Mouse (Mus musculus): Measurements from ENCODE around the gene Nat14.
A peak's percentile ranks its signal among the peaks of the same experiment; 100 is the strongest.

The Nat14 gene

DNA sequence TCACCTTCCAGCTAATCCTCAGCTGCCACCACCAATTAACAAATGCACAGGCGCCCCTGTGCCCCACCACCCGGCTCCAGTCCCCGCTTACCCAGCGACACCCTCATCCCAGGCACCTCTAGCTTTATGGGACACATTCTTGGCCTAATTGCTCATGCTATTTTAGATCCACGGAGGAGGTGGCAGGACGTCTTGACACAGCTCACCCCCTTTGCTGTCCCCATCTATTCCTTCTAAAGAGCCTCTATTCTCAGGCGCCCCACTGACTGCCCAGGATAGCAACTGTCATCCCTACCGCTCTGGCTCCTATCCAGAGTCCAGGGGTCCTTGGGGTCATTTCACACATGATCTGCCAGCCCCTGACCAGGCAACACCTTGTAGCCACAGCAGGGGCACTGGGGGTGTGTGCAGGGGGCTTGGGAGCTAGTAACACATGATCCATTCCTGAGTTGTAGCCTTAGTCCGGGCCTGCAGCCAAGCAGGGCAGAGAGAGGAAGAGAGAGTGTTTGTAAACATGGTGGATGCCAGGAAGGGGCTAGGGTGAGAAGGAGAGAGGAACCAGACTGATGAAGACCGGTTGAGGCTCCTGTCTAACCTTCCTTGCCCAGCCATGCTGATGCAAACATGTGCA, 32.1 kb downstream of the Nat14 start:
- no peak for DNase-seq

DNA sequence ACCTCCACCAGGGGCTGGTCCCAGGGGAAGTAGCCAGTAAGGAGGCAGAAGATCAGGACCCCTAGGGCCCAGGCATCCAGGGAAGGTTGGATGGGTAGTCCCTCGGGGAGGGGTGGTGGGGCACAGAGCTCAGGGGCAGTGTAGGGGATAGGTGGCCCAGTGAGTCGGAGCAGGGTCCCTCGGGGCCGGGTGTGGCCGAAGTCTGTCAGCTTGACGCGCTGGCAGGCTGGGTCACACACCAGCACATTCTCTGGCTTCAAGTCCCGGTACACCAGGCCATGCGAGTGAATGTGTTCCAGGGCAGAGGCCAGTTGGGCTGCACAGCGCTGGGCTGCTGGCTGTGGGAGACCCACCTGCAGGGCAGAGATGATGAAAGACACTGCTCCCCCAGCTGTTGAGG, 35.5 kb downstream of the Nat14 start:
- no peak for DNase-seq

DNA sequence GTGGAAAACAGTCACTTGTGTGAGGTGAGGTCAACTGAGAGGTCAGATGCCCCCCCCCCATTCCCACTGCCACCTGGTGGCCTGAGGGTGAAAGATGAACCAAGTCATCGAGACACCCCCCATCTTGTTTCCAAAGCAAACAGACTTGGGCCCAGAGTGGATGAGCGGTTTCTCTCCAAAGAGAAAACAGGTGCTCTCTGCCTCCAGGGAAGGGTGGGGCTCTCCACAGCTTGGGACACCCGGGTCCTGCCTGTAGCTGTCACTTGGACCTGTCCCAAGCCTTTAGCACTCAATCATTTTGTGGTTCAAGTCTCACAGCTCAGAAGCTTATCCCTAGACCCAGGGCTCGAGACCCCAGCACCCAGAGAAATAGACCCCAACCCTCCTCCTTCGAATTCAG, 41.7 kb downstream of the Nat14 start:
- no peak for DNase-seq

DNA sequence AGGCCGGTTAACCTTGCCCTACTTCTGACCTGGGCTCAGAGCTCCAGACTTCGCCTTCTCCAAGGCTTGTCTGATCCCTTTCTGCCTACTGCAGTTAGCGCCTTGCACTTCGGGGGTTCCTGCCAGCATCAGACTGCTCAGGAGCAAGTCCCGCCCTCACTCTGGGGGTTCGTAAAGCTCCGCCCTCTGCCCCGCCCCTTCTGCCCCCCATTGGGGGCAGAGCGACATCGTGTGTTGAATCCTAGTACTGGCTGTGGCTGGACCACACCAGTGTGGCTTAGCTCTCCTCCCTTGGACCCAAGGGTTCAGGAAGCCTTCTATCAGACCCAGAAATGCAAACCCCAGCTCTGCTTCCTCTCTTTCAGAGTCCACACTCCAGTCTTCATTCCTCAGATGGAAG, 42.4 kb downstream of the Nat14 start, which contains the start of gene Sbk2:
Gene Sbk2, minus strand, starts transcription at position 135 of the 400 bp plus-strand sequence.
- peak; percentile 36 for DNase-seq

DNA sequence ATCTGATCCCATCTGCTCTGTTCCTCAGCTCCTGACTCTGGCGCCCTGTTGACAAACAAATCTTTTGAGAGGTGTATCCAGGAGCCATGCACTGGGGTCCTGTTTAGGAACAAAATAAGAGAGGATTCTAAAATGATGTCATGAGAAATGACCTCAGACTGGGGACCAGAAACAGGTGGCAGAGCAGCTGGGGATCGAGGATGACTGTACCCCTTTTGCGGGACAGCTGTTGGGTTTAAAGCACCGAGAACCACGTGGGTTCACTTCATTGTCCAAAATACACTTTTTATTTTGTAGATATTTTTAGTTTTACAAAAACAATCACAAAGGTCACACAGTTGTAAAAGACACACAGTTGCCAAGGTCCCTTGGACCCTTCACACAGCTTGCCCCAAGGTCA, 43.2 kb downstream of the Nat14 start:
- no peak for DNase-seq

DNA sequence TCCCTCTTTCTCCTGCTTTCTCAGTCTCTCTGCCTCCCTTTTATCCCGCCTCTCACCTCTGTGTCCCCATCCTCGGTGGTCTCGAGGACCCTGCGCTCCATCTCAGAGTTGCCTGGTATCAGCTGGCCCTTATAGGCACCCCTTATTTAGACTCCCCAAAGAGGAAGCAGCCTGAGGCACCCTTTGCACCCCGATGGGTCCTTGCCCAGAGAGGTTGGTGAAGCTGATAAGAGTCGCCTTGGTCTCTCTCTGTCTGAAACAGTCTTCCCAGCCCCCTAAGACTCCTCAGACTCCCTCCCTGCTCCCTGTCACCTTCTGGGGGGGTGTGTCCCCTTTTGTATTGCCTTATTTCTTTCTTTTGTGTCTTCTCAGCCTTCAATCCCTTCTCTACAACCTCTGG, 49.2 kb downstream of the Nat14 start, which contains the start of gene Sbk3:
Gene Sbk3, minus strand, starts transcription at position 101 of the 400 bp plus-strand sequence.
- DNase-seq: no peak

DNA sequence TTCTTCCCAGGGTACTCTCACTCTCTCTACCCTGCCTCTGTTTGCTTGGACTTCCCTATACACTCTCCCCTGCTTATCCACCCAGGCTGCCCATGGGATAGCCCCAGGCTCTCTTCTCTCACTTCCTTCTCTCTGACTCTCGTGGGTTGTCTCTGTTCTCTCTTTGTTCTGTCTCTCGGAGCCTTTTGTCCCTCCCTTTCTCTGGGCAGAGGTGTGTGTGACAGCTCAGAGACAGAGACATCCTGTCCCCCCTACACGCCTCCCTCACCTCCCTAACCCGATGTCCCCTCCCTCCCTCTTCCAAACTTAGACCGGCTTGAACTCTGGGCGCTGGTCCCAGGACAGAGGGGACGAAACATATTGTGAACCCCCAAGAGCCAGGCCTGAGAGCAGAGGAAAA, 49.9 kb downstream of the Nat14 start:
- no peak for DNase-seq

DNA sequence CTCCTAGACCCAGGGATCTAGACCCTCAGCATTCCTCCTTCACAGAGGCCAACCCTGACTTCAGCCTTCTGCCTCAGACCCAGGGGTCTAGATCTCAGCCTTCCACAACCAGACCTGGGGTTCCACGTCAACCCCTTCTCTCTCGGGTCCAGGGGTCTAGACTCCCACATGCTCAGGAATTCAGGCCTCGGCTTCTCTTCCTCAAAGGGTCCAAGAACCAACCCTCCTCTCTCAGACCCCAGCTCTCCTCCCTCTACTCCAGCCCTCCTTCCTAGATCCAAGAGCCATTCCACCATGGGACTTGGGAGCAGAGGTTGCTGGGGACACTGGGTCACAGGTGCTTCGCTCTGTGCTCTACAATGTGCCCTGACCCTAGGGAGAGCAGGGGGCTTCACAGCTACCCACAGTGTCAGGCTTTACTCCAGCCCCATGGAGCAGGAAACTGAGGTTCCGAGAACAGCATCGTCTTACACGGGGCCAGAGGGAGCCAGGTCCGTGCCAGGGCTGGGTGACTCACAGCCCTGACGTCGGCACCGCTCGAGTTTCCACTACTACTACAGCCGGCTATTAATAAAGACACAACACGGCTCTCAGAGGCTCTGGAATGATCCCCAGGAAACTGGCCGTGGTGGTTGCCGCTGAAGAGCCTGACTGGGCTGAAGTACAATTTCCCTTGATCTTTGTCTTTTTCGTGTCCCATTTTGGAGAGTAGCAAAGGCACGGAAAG, 50.7 kb downstream of the Nat14 start:
- DNase-seq: no peak
